Mouse (Mus musculus): ENCODE data around the gene Kif26b.

DNA sequence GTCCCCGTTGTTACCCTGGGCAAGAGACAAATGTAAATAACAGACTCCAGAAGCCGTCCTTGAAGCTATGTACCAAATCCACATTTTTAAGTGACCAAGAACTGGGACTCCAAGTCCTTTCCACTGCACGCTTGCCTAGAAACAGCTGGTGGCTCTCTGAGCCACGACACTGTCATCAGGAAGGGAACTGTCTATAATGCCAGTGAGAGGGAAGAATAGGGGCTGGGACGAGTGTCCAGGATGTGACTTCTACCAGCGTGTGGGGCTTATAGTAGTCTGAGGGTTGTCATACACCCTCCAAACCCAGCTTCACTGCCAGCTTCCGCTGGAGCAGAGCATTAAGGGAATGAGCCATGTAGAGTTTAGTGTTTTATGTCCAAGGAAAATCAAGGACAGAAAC is 138.9 kb downstream of the Kif26b start:
- no peak for TF ChIP-seq CTCF (IDR thresholded peaks at IDR 0.05; ENCODE audit: low read depth, low read length)
- no peak for TF ChIP-seq POLR2AphosphoS5 (IDR thresholded peaks at IDR 0.05; ENCODE audit: insufficient replicate concordance, low read depth, low read length)

Measured in G1E (cell line).